Mouse (Mus musculus): ENCODE results near the gene Ptgfrn.

The Ptgfrn gene

GRCm38 (mm10) chr3:101110043-101110837 lies at the start of gene Ptgfrn:
Gene Ptgfrn (minus strand): TSS chr3:101110278.
- DNase-seq (ENCODE audit: low spot score), result no peak

- DNase-seq (ENCODE audit: low spot score), result no peak
These were observed 49.6 kb upstream of the Ptgfrn start for GRCm38 (mm10) chr3:101159701-101160100.

- DNase-seq (ENCODE audit: low spot score), result no peak
These were observed 44.0 kb upstream of the Ptgfrn start for GRCm38 (mm10) chr3:101154067-101154466.

- DNase-seq (ENCODE audit: low spot score), result no peak
These were observed 43.3 kb upstream of the Ptgfrn start for GRCm38 (mm10) chr3:101153341-101153740.

- DNase-seq (ENCODE audit: low spot score), result no peak
These were observed 36.2 kb upstream of the Ptgfrn start for GRCm38 (mm10) chr3:101146126-101146772.

GRCm38 (mm10) chr3:101145292-101146046 lies 35.4 kb upstream of the Ptgfrn start:
- peak; percentile 64 for DNase-seq (ENCODE audit: low spot score)

GRCm38 (mm10) chr3:101144366-101144948 lies 34.4 kb upstream of the Ptgfrn start:
- no peak for DNase-seq (ENCODE audit: low spot score)

GRCm38 (mm10) chr3:101143465-101143864 lies 33.4 kb upstream of the Ptgfrn start:
- DNase-seq (ENCODE audit: low spot score), result no peak

GRCm38 (mm10) chr3:101141864-101142263 lies 31.8 kb upstream of the Ptgfrn start:
- DNase-seq (ENCODE audit: low spot score), result no peak

- DNase-seq (ENCODE audit: low spot score), result no peak
These were observed 29.9 kb upstream of the Ptgfrn start for GRCm38 (mm10) chr3:101139958-101140357.

- DNase-seq (ENCODE audit: low spot score), result no peak
These were observed 26.4 kb upstream of the Ptgfrn start for GRCm38 (mm10) chr3:101136483-101136882.

- no peak for DNase-seq (ENCODE audit: low spot score)
These were observed 24.8 kb upstream of the Ptgfrn start for GRCm38 (mm10) chr3:101134861-101135260.

- no peak for DNase-seq (ENCODE audit: low spot score)
These were observed 22.9 kb upstream of the Ptgfrn start for GRCm38 (mm10) chr3:101132981-101133380.

GRCm38 (mm10) chr3:101131772-101132171 lies 21.7 kb upstream of the Ptgfrn start:
- DNase-seq (ENCODE audit: low spot score), result no peak

GRCm38 (mm10) chr3:101130526-101130925 lies 20.4 kb upstream of the Ptgfrn start:
- no peak for DNase-seq (ENCODE audit: low spot score)

GRCm38 (mm10) chr3:101129620-101130019 lies 19.5 kb upstream of the Ptgfrn start:
- no peak for DNase-seq (ENCODE audit: low spot score)

GRCm38 (mm10) chr3:101129090-101129489 lies 19.0 kb upstream of the Ptgfrn start:
- DNase-seq (ENCODE audit: low spot score), result no peak

- no peak for DNase-seq (ENCODE audit: low spot score)
These were observed 17.7 kb upstream of the Ptgfrn start for GRCm38 (mm10) chr3:101127766-101128165.

GRCm38 (mm10) chr3:101124716-101125115 lies 14.6 kb upstream of the Ptgfrn start:
- DNase-seq (ENCODE audit: low spot score), result no peak

GRCm38 (mm10) chr3:101122479-101122878 lies 12.4 kb upstream of the Ptgfrn start:
- DNase-seq (ENCODE audit: low spot score), result no peak

GRCm38 (mm10) chr3:101117774-101118173 lies 7.7 kb upstream of the Ptgfrn start:
- DNase-seq (ENCODE audit: low spot score), result no peak

GRCm38 (mm10) chr3:101117386-101117749 lies 7.3 kb upstream of the Ptgfrn start:
- DNase-seq (ENCODE audit: low spot score), result no peak

Measured in left cerebral cortex, adult 11 months (tissue).